Mouse (Mus musculus) kidney, postnatal 0 days (tissue): ENCODE results near the gene Ccnk. TPM values are rescaled to one million over a fixed set of nuclear protein-coding genes. Genes with fewer than 3 reads are reported as not detected.

Experiments
- ATAC-seq: fragments of 200-750 bp; cut with Nextera tagmentation; replicated peaks from 2 replicates; pipeline ENCODE4 v1.8.0; 2017; ENCODE audit warnings: low read depth, moderate number of reproducible peaks, moderate TSS enrichment, moderate library complexity; ENCODE audit not compliant: low FRiP score
- DNase-seq: peaks from one replicate; pipeline ENCODE4 v3.0.0-alpha.2; 2016; ENCODE audit warnings: low spot score
- H3K27ac ChIP-seq: fragments of 300-500 bp; sonication (generic); 2 replicates; pipeline ENCODE4 v1.5.1; 2014; ENCODE audit warnings: mild to moderate bottlenecking
- H3K27me3 ChIP-seq: fragments of 300-500 bp; sonication (generic); 2 replicates; pipeline ENCODE4 v1.6.1; 2014; ENCODE audit warnings: low read length, mixed read lengths; ENCODE audit not compliant: insufficient read depth
- H3K36me3 ChIP-seq: fragments of 300-500 bp; sonication (generic); 2 replicates; pipeline ENCODE4 v1.6.1; 2014; ENCODE audit warnings: low read length, mixed read lengths; ENCODE audit not compliant: insufficient read depth
- H3K4me1 ChIP-seq: fragments of 300-500 bp; sonication (generic); replicated peaks from 2 replicates; pipeline ENCODE4 v1.6.1; 2014; ENCODE audit warnings: antibody characterized with exemption, low read length, mixed read lengths; ENCODE audit not compliant: insufficient read depth
- H3K4me2 ChIP-seq: fragments of 300-500 bp; sonication (generic); 2 replicates; pipeline ENCODE4 v1.6.1; 2014; ENCODE audit warnings: mild to moderate bottlenecking, low read length, moderate library complexity, mixed read lengths
- H3K4me3 ChIP-seq: fragments of 300-500 bp; sonication (generic); replicated peaks from 2 replicates; pipeline ENCODE4 v1.5.1; 2014; ENCODE audit warnings: low read depth, low read length
- H3K9ac ChIP-seq: fragments of 300-500 bp; sonication (generic); 2 replicates; pipeline ENCODE4 v1.6.1; 2014; ENCODE audit warnings: low read depth, low read length
- H3K9me3 ChIP-seq: fragments of 300-500 bp; sonication (generic); replicated peaks from 2 replicates; pipeline ENCODE4 v1.6.1; 2016; ENCODE audit warnings: low read length, inconsistent platforms, mixed read lengths
- CTCF ChIP-seq: IDR thresholded peaks from 2 replicates; pipeline ENCODE4 v1.5.1; 2016; ENCODE audit warnings: antibody characterized with exemption, low read depth, mild to moderate bottlenecking, moderate library complexity
- WGBS: fragments of 180-500 bp; shearing (Covaris S2); extraction: QIAGEN DNeasy Blood & Tissue Kit; methylation state at CpG from one replicate; pipeline ENCODE4 v1.1.7; 2014; 5-methylcytosine and 5-hydroxymethylcytosine counted together
- polyA plus RNA-seq: library from polyadenylated mRNA; unstranded; fragments of >200 nt; fragmentation: Nextera tagmentation; extraction: Ambion mirVana; gene quantifications from 2 replicates; pipeline ENCODE4 v1.2.1, GENCODE M21; 2015

Gene Ccnk
- polyA plus RNA-seq, result 2.8 and 3.3 TPM in 2 replicates

- Histone ChIP-seq H3K36me3 (peaks cover 13% of the 10 kb centered on the region; the same call in 1 of the 2 replicates), H3K4me1 (peaks cover 7% of the 10 kb centered on the region), H3K27me3 (no peaks in the 10 kb centered on the region), H3K4me2 (peak within 1 kb of the TSS; percentile 90), H3K9ac (peak within 1 kb of the TSS; percentile 97), H3K27ac (peak within 1 kb of the TSS; percentile 96), H3K9me3 (no peaks in the 10 kb centered on the region), H3K4me3 (peak within 1 kb of the TSS; percentile 95)
- peak; percentile 100 for DNase-seq
- peak; percentile 49 for TF ChIP-seq CTCF
- peak; percentile 98 for ATAC-seq
- under 1% methylated on average over 80 of the region's 82 CpGs for WGBS
These were observed at the start of gene Ccnk for GRCm38 (mm10) chr12:108179321-108180266. TSS of gene Ccnk (plus strand) at chr12:108179579.

DNA sequence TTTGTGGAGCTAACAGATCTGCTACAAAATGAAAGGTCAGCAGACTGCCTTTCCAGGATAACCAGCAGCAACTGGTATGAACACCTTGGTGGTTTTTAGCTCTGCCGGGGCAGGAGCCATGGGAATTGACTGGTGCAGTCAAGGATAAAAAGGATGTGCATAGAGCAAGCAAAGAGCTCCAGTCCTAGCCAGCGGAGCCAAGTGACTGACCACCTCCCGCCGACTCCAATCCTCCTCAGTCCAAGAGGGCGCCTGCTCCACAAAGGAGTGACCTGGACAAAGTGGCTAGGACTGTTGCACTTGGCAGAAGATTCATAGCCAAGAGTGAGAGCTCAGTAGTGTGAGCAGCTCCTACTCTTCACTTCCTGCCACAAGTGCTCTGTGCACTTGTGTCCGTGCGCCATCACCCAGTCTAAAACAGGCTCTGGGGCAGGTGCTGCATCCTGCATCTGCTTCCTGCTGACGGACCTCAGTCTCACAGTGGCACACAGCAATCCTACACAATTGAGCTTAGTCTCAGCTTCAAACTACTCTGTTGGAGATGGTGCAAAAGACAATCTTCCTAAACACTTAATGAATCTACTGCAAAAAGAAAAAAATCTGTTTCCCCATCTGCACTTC is 46.8 kb upstream of the Ccnk start:
- WGBS, result 75% methylated on average over 8 of the region's 8 CpGs
- H3K36me3 ChIP-seq, result 0 out of 2 replicates have a peak, but pooled peaks cover 22% of the 10 kb centered on the region
- TF ChIP-seq CTCF, result no peak
- peak; percentile 69 for ATAC-seq
- no peak overlapping the region for H3K9ac ChIP-seq
- no peaks in the 10 kb centered on the region for H3K4me1 ChIP-seq
- no peak overlapping the region for H3K4me2 ChIP-seq
- DNase-seq, result no peak
- no peaks in the 10 kb centered on the region for H3K27me3 ChIP-seq
- H3K9me3 ChIP-seq, result no peaks in the 10 kb centered on the region
- H3K27ac ChIP-seq, result no peak overlapping the region
- H3K4me3 ChIP-seq, result no peak overlapping the region

DNA sequence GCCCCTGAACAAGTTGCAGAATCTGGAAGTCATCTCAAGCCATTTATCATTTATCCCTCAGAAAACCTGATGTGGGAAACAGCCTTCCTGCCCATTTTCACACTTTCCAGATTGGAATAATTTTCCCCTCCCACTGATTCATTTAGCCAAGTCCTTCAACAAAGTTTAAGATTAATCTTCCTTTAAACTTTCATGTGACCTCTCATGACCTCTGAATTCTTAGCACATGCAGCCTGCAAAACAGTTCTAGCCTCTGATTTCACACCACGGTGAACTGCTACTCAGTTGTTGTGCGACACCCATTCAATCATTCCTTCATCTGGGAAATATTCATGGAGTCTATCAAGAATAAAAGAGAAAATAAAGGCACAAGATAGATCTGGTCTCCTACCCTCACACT is 46.2 kb upstream of the Ccnk start:
- H3K9ac ChIP-seq, result no peak overlapping the region
- H3K4me1 ChIP-seq, result no peaks in the 10 kb centered on the region
- no peak overlapping the region for H3K4me2 ChIP-seq
- H3K27ac ChIP-seq, result no peak overlapping the region
- no peak for ATAC-seq
- H3K27me3 ChIP-seq, result no peaks in the 10 kb centered on the region
- no peaks in the 10 kb centered on the region for H3K9me3 ChIP-seq
- DNase-seq, result no peak
- no peak for TF ChIP-seq CTCF
- H3K36me3 ChIP-seq, result 0 out of 2 replicates have a peak, but pooled peaks cover 22% of the 10 kb centered on the region
- H3K4me3 ChIP-seq, result no peak overlapping the region
- WGBS, result 61% methylated on average over 2 of the region's 2 CpGs

- DNase-seq (no peak), ATAC-seq (0 out of 2 replicates have a peak, but pooled peaks have one; percentile 5)
- no peak overlapping the region for H3K9ac ChIP-seq
- 0 out of 2 replicates have a peak, but pooled peaks cover 9% of the 10 kb centered on the region for H3K36me3 ChIP-seq
- no peak overlapping the region for H3K27ac ChIP-seq
- H3K4me3 ChIP-seq, result no peak overlapping the region
- TF ChIP-seq CTCF, result no peak
- H3K4me1 ChIP-seq, result no peaks in the 10 kb centered on the region
- H3K27me3 ChIP-seq, result no peaks in the 10 kb centered on the region
- no peak overlapping the region for H3K4me2 ChIP-seq
- 77% methylated on average over 6 of the region's 6 CpGs for WGBS
- no peaks in the 10 kb centered on the region for H3K9me3 ChIP-seq
These were observed 43.7 kb upstream of the Ccnk start for GRCm38 (mm10) chr12:108135610-108136208.

DNA sequence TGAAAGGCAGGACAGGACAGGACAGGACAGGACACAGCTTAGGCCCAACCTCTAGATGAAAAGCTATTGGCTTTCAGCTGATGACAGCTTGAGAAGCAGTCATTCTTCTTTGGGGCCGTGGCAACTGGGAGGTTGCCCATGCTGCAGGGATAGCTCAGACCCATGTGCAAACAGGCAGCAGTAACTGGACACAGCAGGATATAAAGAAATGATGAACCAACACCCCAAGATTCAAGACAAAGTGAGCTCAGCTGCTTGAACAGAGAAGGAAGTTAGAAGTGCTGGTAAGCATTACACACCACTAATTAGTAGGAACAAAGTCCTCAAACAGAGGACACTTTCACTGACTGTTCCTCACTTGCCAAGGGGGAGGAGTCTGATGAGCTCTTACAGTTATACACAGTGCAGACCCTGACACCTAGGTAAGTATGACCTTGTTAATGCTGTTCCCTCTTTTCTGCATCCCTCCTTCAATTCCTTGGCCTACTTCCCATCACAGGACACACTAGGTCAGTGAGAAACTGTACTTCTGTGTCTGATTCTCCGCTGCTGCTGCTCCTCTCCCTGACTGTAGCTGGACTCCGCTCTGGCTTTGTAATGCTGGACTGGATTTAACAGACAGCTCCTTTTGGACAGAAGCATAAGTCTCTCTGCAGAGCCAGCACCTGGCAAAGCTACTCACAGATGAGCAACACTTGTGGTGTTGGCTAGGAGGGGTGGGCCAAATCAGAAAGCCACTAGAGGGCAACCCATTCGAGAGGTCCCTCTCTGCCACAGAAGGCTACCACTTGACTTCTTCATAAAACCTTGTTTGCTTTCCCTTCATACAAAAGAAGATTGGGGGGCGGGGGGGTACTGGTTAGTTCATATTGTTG is 35.5 kb upstream of the Ccnk start:
- Histone ChIP-seq H3K4me3 (no peak overlapping the region), H3K36me3 (peaks cover 10% of the 10 kb centered on the region; the same call in 1 of the 2 replicates), H3K4me2 (no peak overlapping the region), H3K9ac (no peak overlapping the region), H3K9me3 (no peaks in the 10 kb centered on the region), H3K4me1 (no peaks in the 10 kb centered on the region), H3K27me3 (no peaks in the 10 kb centered on the region), H3K27ac (no peak overlapping the region)
- WGBS, result 88% methylated on average over 5 of the region's 5 CpGs
- ATAC-seq (peak; percentile 86), DNase-seq (no peak)
- TF ChIP-seq CTCF, result no peak
